Mouse (Mus musculus) CD4-positive, CD25-positive, alpha-beta regulatory T cell, adult 2 months (primary cell): ENCODE measurements around the gene Drap1.
"Not testable (repeated sequence)": the region's sequence is repeated elsewhere in the genome, so short reads cannot be mapped to it uniquely, and the experiment has no call there.

Experiments
- DNase-seq: peaks from one replicate; pipeline ENCODE4 v3.0.0-alpha.2; 2012; ENCODE audit warnings: low read depth, low spot score

The Drap1 gene

GRCm38 (mm10) chr19:5420579-5420978 lies 4.2 kb downstream of the Drap1 start:
- DNase-seq = no peak

DNA sequence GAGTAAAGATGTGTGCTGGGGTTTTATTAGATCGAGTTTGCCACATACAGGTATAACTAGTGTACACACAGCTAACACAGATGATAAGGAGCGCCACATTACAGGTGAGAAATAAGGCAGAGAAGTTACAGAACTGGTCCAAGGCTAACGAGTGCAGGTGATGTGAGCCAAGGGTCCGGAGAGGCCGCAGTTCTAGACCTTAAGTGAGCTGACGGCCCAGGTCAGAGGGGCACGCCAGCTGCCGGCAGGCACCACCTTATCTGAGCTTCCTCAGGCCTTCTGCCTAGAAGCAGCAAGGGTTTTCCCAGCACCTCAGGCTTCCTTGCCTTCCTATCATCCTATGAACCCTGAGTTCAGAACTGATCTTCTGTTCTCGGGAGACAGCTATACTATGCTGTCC lies 5.1 kb downstream of the Drap1 start:
- DNase-seq = no peak

- no peak for DNase-seq
These were observed 5.9 kb downstream of the Drap1 start for GRCm38 (mm10) chr19:5418750-5419466.

DNA sequence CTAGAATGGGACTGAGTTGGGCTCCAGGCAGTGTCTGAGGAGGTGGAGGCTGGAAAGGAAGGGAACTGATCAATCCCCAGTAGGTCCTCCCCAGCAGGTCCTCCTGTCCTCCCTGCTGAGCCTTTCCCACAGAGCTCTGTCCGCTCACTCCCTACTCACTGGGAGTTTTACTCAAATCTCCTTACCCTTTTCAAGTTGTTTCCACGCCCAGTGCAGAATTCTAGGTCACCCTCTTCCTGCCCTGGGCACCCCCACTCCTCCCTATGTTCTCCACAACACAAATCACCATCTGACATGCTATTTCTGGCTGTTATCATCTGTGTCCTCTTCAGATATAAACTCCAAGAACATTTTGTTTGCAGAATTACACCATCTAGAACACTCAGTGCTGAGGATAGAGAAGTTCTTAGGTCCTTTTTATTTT lies 10.2 kb downstream of the Drap1 start:
- no peak for DNase-seq

DNA sequence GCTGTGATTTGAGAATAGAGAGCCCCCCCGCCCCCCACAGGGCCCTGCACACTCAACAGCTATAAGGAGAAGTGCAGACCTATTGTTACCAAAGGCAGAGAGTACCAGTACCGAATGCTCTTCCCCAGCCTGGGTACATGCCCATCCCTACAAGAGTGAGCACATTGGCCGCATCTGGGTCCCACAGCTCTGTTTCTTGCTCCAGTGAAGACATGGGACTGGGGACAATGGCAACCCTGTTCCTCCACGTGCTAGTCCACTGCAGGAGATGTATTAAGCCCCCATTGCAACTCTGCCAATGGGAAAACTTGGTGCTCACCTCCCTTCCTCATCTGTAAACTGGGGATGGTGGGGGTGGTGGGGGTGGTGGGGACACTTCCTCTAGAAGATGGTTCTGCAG lies 10.9 kb downstream of the Drap1 start:
- DNase-seq = no peak

GRCm38 (mm10) chr19:5411961-5412360 lies 12.8 kb downstream of the Drap1 start:
- no peak for DNase-seq

DNA sequence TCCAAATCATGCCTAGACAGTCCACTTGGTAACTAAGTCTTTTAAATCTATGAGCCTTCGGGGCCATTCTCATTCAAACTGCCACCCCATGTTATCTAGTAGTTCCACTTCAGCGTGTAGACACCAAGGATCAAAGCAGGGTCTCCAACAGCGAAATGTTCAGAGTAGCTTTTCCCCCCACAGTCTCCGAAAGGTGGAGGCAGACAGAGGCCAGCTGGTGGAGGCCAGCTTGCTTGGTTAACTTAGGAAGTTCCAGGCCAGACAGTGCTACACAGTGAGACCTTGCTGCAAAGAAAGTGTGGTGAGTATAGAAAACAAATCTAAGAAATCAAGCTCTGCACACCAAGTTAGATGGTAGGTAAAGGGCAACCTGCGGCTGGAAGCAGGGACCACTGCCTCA lies 14.1 kb downstream of the Drap1 start:
- no peak for DNase-seq

- DNase-seq = no peak
These were observed 15.7 kb downstream of the Drap1 start for GRCm38 (mm10) chr19:5409068-5409467.

DNA sequence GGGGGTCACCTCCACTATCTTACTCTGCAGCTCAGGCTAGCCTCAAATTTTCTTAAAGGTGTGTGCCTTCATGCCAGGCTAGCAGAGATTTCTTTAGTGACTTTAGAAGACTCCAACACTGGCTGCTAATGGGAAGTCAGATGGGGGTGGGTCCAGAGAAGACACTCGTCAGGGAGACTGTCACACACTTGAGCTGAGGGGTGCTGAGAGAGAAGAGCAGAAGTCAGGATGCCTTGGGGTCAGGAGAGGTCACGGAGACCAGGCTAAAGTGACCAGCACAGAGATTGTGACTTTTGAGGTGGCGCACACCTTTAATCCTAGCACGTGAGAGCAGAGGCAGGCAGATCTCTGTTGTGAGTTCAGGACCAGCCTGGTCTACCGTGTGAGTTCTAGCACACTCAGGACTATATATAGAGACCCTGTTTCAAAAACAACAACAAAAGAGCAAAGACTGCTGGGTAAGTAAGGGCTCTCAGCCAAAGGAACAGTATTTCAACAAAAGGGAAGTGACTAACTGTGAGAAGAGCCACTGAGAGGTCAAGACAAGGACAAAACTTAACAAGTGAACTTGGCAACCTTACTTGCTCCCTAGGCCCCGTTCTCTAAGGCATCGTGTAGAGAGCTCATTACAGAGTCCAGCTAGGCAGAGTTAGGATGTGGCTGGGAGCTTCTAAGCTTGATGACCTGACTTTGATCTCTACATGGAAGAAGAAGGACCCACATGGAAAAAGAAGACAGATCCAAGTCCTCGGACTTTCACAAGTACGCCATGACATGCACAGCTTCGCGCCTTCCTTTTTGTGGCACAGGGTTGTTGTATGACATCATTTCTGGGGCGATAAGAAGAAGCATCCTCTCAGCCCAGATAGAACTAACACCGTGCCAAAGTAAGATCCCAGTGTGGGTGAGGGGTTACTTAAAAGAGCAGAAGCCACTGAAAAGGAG lies 16.4 kb downstream of the Drap1 start:
- DNase-seq = peak; percentile 50

- peak; percentile 91 for DNase-seq
These were observed 17.6 kb downstream of the Drap1 start for GRCm38 (mm10) chr19:5407133-5407532.

- DNase-seq = peak; percentile 85
These were observed 18.1 kb downstream of the Drap1 start for GRCm38 (mm10) chr19:5406531-5407126.

GRCm38 (mm10) chr19:5405924-5406323 lies 18.9 kb downstream of the Drap1 start:
- peak; percentile 82 for DNase-seq

- DNase-seq = no peak
These were observed 22.5 kb downstream of the Drap1 start, which contains the start of gene Tsga10ip for GRCm38 (mm10) chr19:5402293-5402692. Gene Tsga10ip, minus strand, starts transcription at chr19:5402526.

DNA sequence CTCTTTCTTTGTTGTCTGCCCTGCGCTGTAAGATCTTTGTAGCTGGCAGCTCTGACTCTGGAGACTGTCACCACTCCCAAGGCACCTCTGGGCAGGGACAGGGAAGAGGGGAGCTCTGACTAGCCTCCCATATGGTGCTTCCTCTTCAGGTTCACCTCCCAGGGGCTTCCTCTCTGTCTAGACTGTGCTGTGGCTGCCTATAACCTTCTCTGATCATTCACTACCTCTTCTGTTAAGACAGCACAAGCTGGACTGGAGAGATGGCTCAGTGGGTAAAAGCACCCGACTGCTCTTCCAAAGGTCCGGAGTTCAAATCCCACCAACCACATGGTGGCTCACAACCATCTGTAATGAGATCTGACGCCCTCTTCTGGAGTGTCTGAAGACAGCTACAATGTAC lies 23.7 kb downstream of the Drap1 start:
- not testable (repeated sequence) for DNase-seq

- DNase-seq = no peak
These were observed 29.4 kb downstream of the Drap1 start for GRCm38 (mm10) chr19:5395371-5395770.

- DNase-seq = no peak
These were observed 30.6 kb downstream of the Drap1 start for GRCm38 (mm10) chr19:5394168-5394567.

GRCm38 (mm10) chr19:5392892-5393291 lies 31.9 kb downstream of the Drap1 start:
- DNase-seq = no peak

- DNase-seq = no peak
These were observed 34.4 kb downstream of the Drap1 start for GRCm38 (mm10) chr19:5390416-5390815.

- DNase-seq = peak; percentile 85
These were observed 35.1 kb downstream of the Drap1 start for GRCm38 (mm10) chr19:5389647-5390046.

DNA sequence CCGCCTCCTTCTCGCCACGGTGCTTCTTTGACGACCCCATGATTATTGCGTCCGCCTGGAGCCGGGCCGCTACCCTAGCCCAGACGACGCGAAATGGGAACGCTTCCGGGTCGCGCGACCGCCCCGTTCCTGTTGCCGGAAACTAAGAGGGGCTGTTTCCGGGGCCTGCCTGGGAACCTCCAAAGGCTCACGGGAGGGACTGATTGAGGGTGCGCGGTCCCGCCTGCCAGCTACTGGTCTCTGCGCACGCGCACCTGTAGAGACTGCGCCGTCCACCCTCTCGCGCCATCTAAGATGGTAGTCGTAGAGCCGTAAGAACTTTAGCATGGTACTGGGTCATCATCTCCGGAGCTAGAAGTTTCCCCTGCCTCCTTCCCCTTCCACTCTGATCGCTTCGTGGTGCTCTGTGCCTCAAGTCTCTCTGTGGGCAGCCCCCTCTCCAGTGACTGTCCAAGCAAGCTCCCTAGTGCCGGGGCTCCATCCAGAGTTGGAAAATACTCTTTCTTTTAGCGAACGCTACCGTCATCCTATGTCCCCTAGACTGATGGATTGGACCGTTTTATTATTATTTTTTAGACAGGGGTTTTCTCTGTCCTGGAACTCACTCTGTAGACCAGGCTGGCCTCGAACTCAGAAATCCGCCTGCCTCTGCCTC lies 36.1 kb downstream of the Drap1 start, which contains the start of gene Sart1:
Sart1 (minus strand) TSS at position 116 of the 655 bp plus-strand sequence.
- DNase-seq = peak; percentile 97

DNA sequence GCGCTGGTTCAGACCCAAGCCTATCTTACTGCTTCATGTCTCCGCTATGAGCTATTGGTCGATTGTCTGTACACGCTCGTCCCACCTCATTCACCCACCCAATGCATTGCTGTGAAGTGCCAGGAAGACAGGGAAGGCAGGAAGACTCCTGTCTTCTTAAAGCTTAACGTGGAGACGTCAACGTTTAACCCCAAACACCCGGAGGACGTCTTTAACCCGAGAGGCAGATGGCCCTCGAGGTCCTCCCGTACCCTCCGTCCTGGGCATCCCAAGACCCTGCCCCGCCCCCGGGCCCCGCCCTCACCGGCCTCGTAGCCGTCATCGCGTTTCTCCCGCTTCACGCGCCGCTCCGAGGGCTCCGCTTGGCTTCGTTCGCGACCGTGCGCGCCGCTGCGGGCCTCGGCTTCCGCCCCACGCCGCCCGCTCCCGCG lies 36.8 kb downstream of the Drap1 start:
- DNase-seq = no peak

DNA sequence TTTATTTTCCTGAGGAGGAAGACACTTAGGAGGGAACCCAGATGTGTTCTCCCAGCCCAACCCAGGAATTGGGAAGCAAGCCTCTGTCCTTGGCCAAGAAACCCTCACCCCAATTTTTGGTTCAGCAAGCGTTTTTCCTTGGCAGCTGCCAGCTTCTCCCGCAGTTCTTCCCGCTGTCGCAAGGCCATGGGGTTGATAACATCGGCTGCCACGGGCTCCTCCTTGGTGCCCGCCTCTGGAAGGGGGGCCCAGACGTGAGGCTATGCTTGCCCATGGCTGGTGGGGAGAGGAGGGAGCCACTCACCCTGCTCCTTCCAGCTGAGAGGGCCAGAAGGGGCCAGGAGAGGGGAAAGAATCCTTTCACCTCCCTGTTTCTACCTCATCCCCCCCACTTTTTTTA lies 40.1 kb downstream of the Drap1 start:
- no peak for DNase-seq
